Mouse (Mus musculus) cerebellum, adult 2 months (tissue): ENCODE measurements around the gene Grik1.

Source experiments
- CTCF ChIP-seq: fragments of 200-500 bp; IDR thresholded peaks from 2 replicates; pipeline ENCODE4 v1.5.1; 2011; ENCODE audit warnings: low read depth, mild to moderate bottlenecking, control low read depth, low read length, moderate library complexity, borderline replicate concordance; ENCODE audit not compliant: insufficient read depth
- POLR2A ChIP-seq: fragments of 200-500 bp; IDR thresholded peaks from 2 replicates; pipeline ENCODE4 v1.6.1; 2011; ENCODE audit warnings: low read length, control low read depth, borderline replicate concordance; ENCODE audit not compliant: insufficient read depth

- TF ChIP-seq POLR2A: no peak
- TF ChIP-seq CTCF: no peak
Measured at GRCm38 (mm10) chr16:88290132-88290772, at the start of gene Grik1.
